Comparison of ENCODE assay signal across 14 mouse cellular contexts in the genomic region with DNA sequence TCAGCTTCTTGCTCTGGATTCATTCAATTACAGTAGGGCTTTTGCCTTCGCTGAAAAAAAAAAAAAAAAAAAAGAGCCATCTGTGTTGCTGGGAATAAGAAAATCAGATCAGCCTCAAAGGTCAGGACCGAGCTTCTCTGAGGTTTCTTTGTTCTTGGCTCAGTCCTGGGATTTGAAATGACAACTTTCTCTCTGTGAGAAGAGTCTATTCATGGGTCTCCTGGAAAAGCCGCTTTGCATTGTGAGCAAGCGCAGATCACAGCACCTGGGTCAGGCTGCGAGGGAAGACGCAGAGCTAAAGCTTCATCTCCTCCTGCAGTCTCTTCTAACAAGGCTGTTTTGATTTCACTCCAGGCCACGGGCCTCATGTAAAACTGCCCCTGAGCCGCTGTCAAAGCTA.
DNase-seq lines count a peak whose midpoint lies in the region; ATAC-seq and TF ChIP-seq lines count a peak whose summit lies in the region.
"Had no signal": no experiment of that assay in that cellular context is flagged by ENCODE, and none has a peak within 500 bp of the region (broad histone marks: within the 10 kb centered on the region; RNA-seq: fewer than 3 reads in every experiment).

No protein-coding gene starts in this region.

- 19% methylated on average over 8 of the region's 8 CpGs for WGBS in forebrain, embryonic 10.5 days
- 24% methylated on average over 8 of the region's 8 CpGs for WGBS in forebrain, embryonic 11.5 days
- WGBS in forebrain, embryonic 15.5 days: 23% methylated on average over 8 of the region's 8 CpGs
- 8% methylated on average over 8 of the region's 8 CpGs for WGBS in midbrain, embryonic 12.5 days
- WGBS in lung, postnatal 0 days: 53% methylated on average over 8 of the region's 8 CpGs

- no peaks in the 10 kb centered on the region for H3K9me3 ChIP-seq in forebrain, embryonic 10.5 days
- no peaks in the 10 kb centered on the region for H3K9me3 ChIP-seq in forebrain, embryonic 11.5 days (ENCODE audit: control insufficient read depth, low read length)
- no peaks in the 10 kb centered on the region for H3K9me3 ChIP-seq in forebrain, embryonic 15.5 days
- no peaks in the 10 kb centered on the region for H3K9me3 ChIP-seq in midbrain, embryonic 12.5 days
- H3K9me3 ChIP-seq in lung, postnatal 0 days (ENCODE audit: low read length): no peaks in the 10 kb centered on the region

- TF ChIP-seq EP300 in lung, postnatal 0 days (IDR thresholded peaks at IDR 0.05): no peak

- H3K4me1 ChIP-seq in forebrain, embryonic 10.5 days: peaks cover 6% of the 10 kb centered on the region
- no peaks in the 10 kb centered on the region; the same call in 1 of the 2 replicates for H3K4me1 ChIP-seq in forebrain, embryonic 11.5 days (replicated peaks; ENCODE audit: control insufficient read depth, insufficient read depth, low read length)
- H3K4me1 ChIP-seq in forebrain, embryonic 15.5 days: no peaks in the 10 kb centered on the region
- no peaks in the 10 kb centered on the region; the same call in 1 of the 2 replicates for H3K4me1 ChIP-seq in midbrain, embryonic 12.5 days
- H3K4me1 ChIP-seq in lung, postnatal 0 days (ENCODE audit: insufficient read depth, low read depth, low read length): no peaks in the 10 kb centered on the region

- no peak for DNase-seq in forebrain, embryonic 10.5 days (ENCODE audit: extremely low spot score, low spot score)
- no peak for DNase-seq in forebrain, embryonic 11.5 days (ENCODE audit: low spot score)
- DNase-seq in brain, embryonic 18.5 days (ENCODE audit: low read depth, low spot score): peak; percentile 36
- DNase-seq in gastrocnemius, postnatal 4 days (ENCODE audit: low spot score in 2 of 2): no peak
- no peak for DNase-seq in lung, postnatal 0 days (ENCODE audit: low spot score)
- no peak for DNase-seq in thymus, postnatal 0 days (ENCODE audit: low spot score)
- DNase-seq: adrenal gland, adult 8-10 months; cerebellum, adult 18-20 months; heart, adult 2 months; kidney, adult 2 months; lung, postnatal 14 days; right cerebral cortex, postnatal 14 days had no signal

- no peak overlapping the region for H3K4me3 ChIP-seq in forebrain, embryonic 10.5 days
- H3K4me3 ChIP-seq in forebrain, embryonic 11.5 days (ENCODE audit: low read depth, low read length): no peak overlapping the region
- H3K4me3 ChIP-seq in forebrain, embryonic 15.5 days: no peak overlapping the region
- H3K4me3 ChIP-seq in midbrain, embryonic 12.5 days: no peak overlapping the region
- H3K4me3 ChIP-seq in lung, postnatal 0 days (ENCODE audit: low read depth, low read length): no peak overlapping the region
- H3K4me3 ChIP-seq: heart, adult 2 months had no signal

- no peak overlapping the region for H3K9ac ChIP-seq in forebrain, embryonic 11.5 days (ENCODE audit: low read length)
- H3K9ac ChIP-seq in forebrain, embryonic 15.5 days (replicated peaks): no peak overlapping the region
- no peak overlapping the region for H3K9ac ChIP-seq in midbrain, embryonic 12.5 days (replicated peaks)
- no peak overlapping the region for H3K9ac ChIP-seq in lung, postnatal 0 days (replicated peaks; ENCODE audit: low read depth)

- TF ChIP-seq CTCF in lung, postnatal 0 days (IDR thresholded peaks at IDR 0.05): no peak

- no peak for ATAC-seq in forebrain, embryonic 11.5 days (replicated peaks; ENCODE audit: low FRiP score)
- peak; percentile 57 for ATAC-seq in forebrain, embryonic 15.5 days (replicated peaks)
- ATAC-seq in midbrain, embryonic 12.5 days (ENCODE audit: low FRiP score, low read depth): peak; percentile 74
- no peak for ATAC-seq in lung, postnatal 0 days

- H3K4me2 ChIP-seq in forebrain, embryonic 11.5 days (ENCODE audit: low read depth, low read length, severe bottlenecking): no peak overlapping the region
- H3K4me2 ChIP-seq in forebrain, embryonic 15.5 days (replicated peaks): 0 out of 2 replicates have a peak overlapping the region, but pooled peaks have one; percentile 1
- peak overlapping the region; percentile 21 for H3K4me2 ChIP-seq in midbrain, embryonic 12.5 days (replicated peaks)
- no peak overlapping the region for H3K4me2 ChIP-seq in lung, postnatal 0 days (replicated peaks; ENCODE audit: low read depth, low read length)

- peaks cover 2% of the 10 kb centered on the region; the same call in 1 of the 2 replicates for H3K27me3 ChIP-seq in forebrain, embryonic 10.5 days (ENCODE audit: poor library complexity, severe bottlenecking)
- H3K27me3 ChIP-seq in forebrain, embryonic 11.5 days (ENCODE audit: control insufficient read depth, insufficient read depth, low read length): no peaks in the 10 kb centered on the region
- no peaks in the 10 kb centered on the region for H3K27me3 ChIP-seq in forebrain, embryonic 15.5 days
- peaks cover 18% of the 10 kb centered on the region for H3K27me3 ChIP-seq in midbrain, embryonic 12.5 days
- H3K27me3 ChIP-seq in lung, postnatal 0 days (replicated peaks; ENCODE audit: insufficient read depth, low read length): no peaks in the 10 kb centered on the region

- 0 out of 2 replicates have a peak overlapping the region, but pooled peaks have one; percentile 30 for H3K27ac ChIP-seq in forebrain, embryonic 10.5 days
- no peak overlapping the region for H3K27ac ChIP-seq in forebrain, embryonic 11.5 days (ENCODE audit: low read depth, low read length)
- no peak overlapping the region for H3K27ac ChIP-seq in forebrain, embryonic 15.5 days (replicated peaks)
- H3K27ac ChIP-seq in midbrain, embryonic 12.5 days (replicated peaks): peak overlapping the region; percentile 21; the same call in 1 of the 2 replicates
- H3K27ac ChIP-seq in lung, postnatal 0 days (ENCODE audit: low read length): no peak overlapping the region
- H3K27ac ChIP-seq: heart, adult 2 months had no signal

- H3K36me3 ChIP-seq in forebrain, embryonic 10.5 days (replicated peaks): no peaks in the 10 kb centered on the region
- H3K36me3 ChIP-seq in forebrain, embryonic 11.5 days (ENCODE audit: control insufficient read depth, insufficient read depth, low read length): no peaks in the 10 kb centered on the region
- no peaks in the 10 kb centered on the region for H3K36me3 ChIP-seq in forebrain, embryonic 15.5 days
- no peaks in the 10 kb centered on the region for H3K36me3 ChIP-seq in midbrain, embryonic 12.5 days
- no peaks in the 10 kb centered on the region for H3K36me3 ChIP-seq in lung, postnatal 0 days (ENCODE audit: insufficient read depth, low read length)

Comparison
In these comparisons a context has a peak if more than half of its experiments do, and no peak if none do; other contexts are left out.
1. H3K27ac ChIP-seq: peak in forebrain, embryonic 10.5 days (single experiment) and midbrain, embryonic 12.5 days (single experiment); none in forebrain, embryonic 11.5 days (single experiment), forebrain, embryonic 15.5 days (single experiment) and lung, postnatal 0 days (single experiment).
2. ATAC-seq: peak in forebrain, embryonic 15.5 days (single experiment) and midbrain, embryonic 12.5 days (single experiment); none in forebrain, embryonic 11.5 days (single experiment) and lung, postnatal 0 days (single experiment).
3. H3K4me2 ChIP-seq: peak in forebrain, embryonic 15.5 days (single experiment) and midbrain, embryonic 12.5 days (single experiment); none in forebrain, embryonic 11.5 days (single experiment) and lung, postnatal 0 days (single experiment).